Mouse (Mus musculus): ENCODE results near the gene Cenpb. TPM values are rescaled to one million over a fixed set of nuclear protein-coding genes. Genes with fewer than 3 reads are reported as not detected.

Gene Cenpb
- polyA plus RNA-seq (2017; shearing (Covaris generic)): 3.1 TPM

GRCm38 (mm10) chr2:131179990-131180587, at the start of gene Cenpb:
Gene Cenpb (minus strand): TSS chr2:131180067.

DNA sequence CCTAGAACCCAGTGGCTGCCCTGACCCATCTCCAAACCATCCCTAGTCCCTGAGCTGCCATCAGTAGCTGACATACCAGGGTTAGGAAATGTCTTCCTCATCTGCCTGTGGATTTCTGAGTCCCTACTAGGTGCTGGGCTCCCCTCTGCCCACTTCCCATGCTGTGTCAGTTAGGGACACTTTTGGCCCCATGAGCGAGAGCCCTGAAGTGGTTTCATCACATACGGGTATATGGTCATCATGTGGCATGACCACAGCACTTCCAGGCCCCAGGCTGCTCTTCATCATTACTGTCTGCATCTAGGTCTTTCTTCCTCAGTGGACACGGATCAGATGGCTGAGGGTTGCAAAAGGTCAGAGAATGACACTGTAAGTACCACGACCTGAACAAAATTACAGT, 26.9 kb upstream of the Cenpb start, which contains the start of gene Ap5s1:
Ap5s1 (plus strand) TSS at position 301 of the 400 bp plus-strand sequence.

DNA sequence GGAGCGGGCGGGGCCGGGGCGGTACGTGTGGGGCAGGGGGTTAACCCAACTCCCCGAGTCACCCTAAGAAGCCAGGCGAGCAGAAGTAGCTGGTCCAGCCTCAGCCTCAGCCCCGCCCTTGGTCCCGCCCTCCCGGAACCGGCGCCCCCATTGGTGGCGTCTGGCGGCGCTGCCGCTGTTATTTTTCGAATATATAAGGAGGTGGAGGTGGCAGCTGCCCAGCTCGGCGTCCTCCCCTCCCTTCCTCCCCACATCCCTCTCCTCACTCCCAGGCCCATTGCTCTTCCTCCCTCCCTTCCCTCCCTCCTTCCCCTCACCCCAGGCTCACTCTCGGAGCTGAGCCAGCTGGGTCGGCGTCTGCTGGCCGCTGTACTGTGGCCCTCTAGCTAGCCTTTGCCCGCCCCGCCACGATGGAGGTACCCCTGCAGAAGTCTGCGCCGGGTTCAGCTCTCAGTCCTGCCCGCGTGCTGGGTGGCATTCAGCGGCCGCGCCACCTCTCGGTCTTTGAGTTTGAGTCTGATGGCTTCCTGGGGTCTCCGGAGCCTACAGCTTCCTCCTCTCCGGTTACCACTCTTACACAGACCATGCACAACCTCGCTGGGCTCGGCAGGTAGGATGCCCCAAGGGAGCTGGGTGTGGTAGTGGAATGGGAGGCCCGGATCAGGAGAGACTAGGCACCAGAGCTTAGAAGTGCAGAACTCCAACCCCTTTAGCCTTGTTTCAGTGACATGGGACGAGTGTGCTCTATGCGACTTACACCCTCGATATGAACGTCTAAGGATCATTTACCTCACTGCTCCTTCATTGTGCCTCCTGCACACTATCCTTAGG, 7.1 kb upstream of the Cenpb start, which contains the start of the genes Cdc25b and Spef1:
Cdc25b (plus strand) TSS at position 179 of the 831 bp plus-strand sequence.
Spef1 (minus strand) TSS at position 512 of the 831 bp plus-strand sequence.

DNA sequence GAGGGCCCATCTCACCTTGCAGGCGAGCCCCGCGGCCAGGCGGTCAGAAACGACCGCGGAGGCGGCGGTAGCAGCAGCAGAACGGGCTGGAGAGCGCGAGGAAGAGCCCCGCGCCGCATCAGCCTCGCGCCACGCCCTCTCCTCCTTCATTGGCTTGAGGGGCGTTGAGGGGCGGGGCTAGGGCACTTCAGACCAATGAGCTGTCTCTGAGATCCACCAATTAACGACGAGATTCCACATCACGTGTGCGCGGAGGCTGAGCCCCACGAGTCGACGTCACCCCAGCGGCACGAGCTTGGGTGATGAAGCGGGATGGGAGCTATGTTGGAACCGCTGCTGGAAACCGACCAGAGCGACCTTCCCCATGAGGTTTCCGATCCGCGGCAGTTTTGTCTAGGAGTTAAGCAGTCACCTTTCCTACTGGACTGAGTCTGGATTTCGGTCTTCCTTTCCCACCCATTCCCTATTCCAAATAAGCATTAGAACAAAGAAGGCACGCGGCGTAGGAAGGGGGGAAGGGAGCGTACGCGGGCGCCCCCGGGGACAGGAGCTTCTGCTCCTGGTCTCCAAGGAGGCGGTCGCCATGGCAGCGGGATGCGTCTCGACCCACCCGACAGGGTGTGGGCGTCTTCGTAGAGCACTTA, 19.8 kb downstream of the Cenpb start, which contains the start of gene 1700037H04Rik:
1700037H04Rik (minus strand) TSS at position 144 of the 644 bp plus-strand sequence.

DNA sequence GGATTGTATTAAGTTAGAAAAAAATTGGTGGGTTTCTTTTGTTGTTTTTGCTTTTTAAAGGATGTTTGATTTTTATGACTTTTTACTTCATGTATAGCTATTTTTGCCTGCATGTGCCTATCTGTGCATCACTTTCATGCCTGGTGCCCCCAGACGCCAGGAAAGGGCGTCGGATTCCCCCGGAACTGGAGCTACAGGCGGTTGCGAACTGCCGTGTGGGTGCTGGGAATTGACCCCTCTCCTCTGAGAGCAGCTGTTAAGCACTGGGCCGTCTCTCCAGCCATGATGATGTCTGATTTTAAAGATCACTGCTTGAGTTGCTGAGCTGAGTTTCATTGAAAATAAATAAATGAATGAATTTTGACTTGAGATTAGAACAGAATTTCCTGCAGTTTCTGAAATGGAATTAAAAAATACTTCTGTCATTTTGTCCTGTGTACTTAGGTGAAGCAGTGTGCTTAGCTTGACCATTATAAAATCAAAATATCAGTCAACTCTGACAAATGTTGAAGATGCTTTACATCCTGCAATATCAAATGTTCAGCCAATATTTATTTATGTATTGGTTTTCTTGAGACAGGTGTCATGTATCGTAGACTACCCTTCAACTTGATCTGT, 46.8 kb downstream of the Cenpb start, which contains the start of gene Gm11037:
Gm11037 (plus strand) TSS at position 568 of the 618 bp plus-strand sequence.

DNA sequence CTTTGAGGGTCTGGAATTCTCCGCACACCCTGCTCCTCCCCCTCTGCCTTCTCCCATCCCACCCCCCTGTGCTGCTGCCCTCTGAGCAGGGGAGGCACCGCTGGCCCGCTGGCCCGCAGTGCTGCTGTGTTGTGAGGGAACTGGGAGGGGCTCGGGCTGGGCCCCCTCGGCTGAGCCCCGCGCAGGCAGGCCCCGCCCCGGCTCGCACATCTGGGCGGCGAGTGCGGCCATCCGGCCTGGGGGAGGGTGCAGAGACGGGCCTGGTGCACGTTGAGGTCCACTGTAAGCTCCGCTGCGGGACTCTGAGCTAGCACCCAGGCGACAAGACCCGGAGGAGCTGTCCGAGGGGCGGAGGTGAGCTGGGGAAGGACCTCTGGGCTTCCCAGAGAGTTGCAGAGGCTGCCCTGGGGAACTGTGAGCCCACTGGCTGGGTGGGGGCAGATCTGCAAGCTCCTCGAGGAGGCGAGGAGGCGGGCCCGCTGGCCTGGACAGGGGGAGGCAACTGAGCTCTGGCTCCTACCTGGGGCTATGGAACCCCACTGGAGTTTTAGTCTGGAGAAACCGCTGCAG, 52.6 kb downstream of the Cenpb start, which contains the start of gene Hspa12b:
Hspa12b (plus strand) TSS at position 120 of the 570 bp plus-strand sequence.

Other genes starting within 250 kb of the Cenpb start
- not detected for gene Gfra4, start 137.0 kb downstream of the Cenpb start, polyA plus RNA-seq (2017; shearing (Covaris generic))
- 0.69 TPM for gene Adam33, start 116.3 kb downstream of the Cenpb start, polyA plus RNA-seq (2017; shearing (Covaris generic))
- gene Siglec1, start 93.3 kb downstream of the Cenpb start, polyA plus RNA-seq (2017; shearing (Covaris generic)): 0.18 TPM
- gene Hspa12b, start 52.8 kb downstream of the Cenpb start, polyA plus RNA-seq (2017; shearing (Covaris generic)): 0.22 TPM
- not detected for gene Gm11037, start 46.6 kb downstream of the Cenpb start, polyA plus RNA-seq (2017; shearing (Covaris generic))
- gene 1700037H04Rik, start 20.0 kb downstream of the Cenpb start, polyA plus RNA-seq (2017; shearing (Covaris generic)): 51.6 TPM
- gene Cdc25b, start 6.9 kb upstream of the Cenpb start, polyA plus RNA-seq (2017; shearing (Covaris generic)): 106 TPM
- not detected for gene Spef1, start 7.2 kb upstream of the Cenpb start, polyA plus RNA-seq (2017; shearing (Covaris generic))
- gene Ap5s1, start 27.0 kb upstream of the Cenpb start, polyA plus RNA-seq (2017; shearing (Covaris generic)): 28.2 TPM
- 40.5 TPM for gene Mavs, start 54.0 kb upstream of the Cenpb start, polyA plus RNA-seq (2017; shearing (Covaris generic))
- gene Pank2, start 82.4 kb upstream of the Cenpb start, polyA plus RNA-seq (2017; shearing (Covaris generic)): 12.1 TPM
- gene Rnf24, start 172.8 kb upstream of the Cenpb start, polyA plus RNA-seq (2017; shearing (Covaris generic)): 1.7 TPM